Mouse (Mus musculus) heart, embryonic 15.5 days (tissue): Measurements from ENCODE around the gene Tmem147. TPM values are rescaled to one million over a fixed set of nuclear protein-coding genes. Genes with fewer than 3 reads are reported as not detected.

Experiments
- ATAC-seq: fragments of 200-750 bp; cut with Nextera tagmentation; replicated peaks from 2 replicates; pipeline ENCODE4 v1.8.0; 2017; ENCODE audit warnings: low read depth, moderate TSS enrichment; ENCODE audit not compliant: insufficient number of reproducible peaks, insufficient read depth, low FRiP score
- H3K27ac ChIP-seq: fragments of 300-500 bp; sonication (generic); 2 replicates; pipeline ENCODE4 v1.5.1; 2015; ENCODE audit warnings: mild to moderate bottlenecking, inconsistent platforms
- H3K27me3 ChIP-seq: fragments of 300-500 bp; sonication (generic); 2 replicates; pipeline ENCODE4 v1.6.1; 2015; ENCODE audit warnings: inconsistent platforms
- H3K36me3 ChIP-seq: fragments of 300-500 bp; sonication (generic); 2 replicates; pipeline ENCODE4 v1.6.1; 2015; ENCODE audit warnings: mild to moderate bottlenecking, inconsistent platforms
- H3K4me1 ChIP-seq: fragments of 300-500 bp; sonication (generic); replicated peaks from 2 replicates; pipeline ENCODE4 v1.6.1; 2015; ENCODE audit warnings: inconsistent platforms
- H3K4me2 ChIP-seq: fragments of 300-500 bp; sonication (generic); 2 replicates; pipeline ENCODE4 v1.6.1; 2015; ENCODE audit warnings: inconsistent platforms, mild to moderate bottlenecking, moderate library complexity
- H3K4me3 ChIP-seq: fragments of 300-500 bp; sonication (generic); 2 replicates; pipeline ENCODE4 v1.5.1; 2015; ENCODE audit warnings: mild to moderate bottlenecking, inconsistent platforms
- H3K9ac ChIP-seq: fragments of 300-500 bp; sonication (generic); 2 replicates; pipeline ENCODE4 v1.6.1; 2015; ENCODE audit warnings: mild to moderate bottlenecking, inconsistent platforms
- H3K9me3 ChIP-seq: fragments of 300-500 bp; sonication (generic); replicated peaks from 2 replicates; pipeline ENCODE4 v1.6.1; 2016; ENCODE audit warnings: inconsistent platforms
- WGBS: fragments of 180-500 bp; shearing (Covaris S2); methylation state at CpG from one replicate; pipeline ENCODE4 v1.1.7; 2015; ENCODE audit warnings: mixed read lengths; 5-methylcytosine and 5-hydroxymethylcytosine counted together
- polyA plus RNA-seq: library from polyadenylated mRNA; unstranded; fragments of >200 nt; fragmentation: Nextera tagmentation; extraction: Ambion mirVana; gene quantifications from 2 replicates; pipeline ENCODE4 v1.2.1, GENCODE M21; 2015

Tmem147 gene
- polyA plus RNA-seq, 1 experiment from 2014 or later = 167 TPM

DNA sequence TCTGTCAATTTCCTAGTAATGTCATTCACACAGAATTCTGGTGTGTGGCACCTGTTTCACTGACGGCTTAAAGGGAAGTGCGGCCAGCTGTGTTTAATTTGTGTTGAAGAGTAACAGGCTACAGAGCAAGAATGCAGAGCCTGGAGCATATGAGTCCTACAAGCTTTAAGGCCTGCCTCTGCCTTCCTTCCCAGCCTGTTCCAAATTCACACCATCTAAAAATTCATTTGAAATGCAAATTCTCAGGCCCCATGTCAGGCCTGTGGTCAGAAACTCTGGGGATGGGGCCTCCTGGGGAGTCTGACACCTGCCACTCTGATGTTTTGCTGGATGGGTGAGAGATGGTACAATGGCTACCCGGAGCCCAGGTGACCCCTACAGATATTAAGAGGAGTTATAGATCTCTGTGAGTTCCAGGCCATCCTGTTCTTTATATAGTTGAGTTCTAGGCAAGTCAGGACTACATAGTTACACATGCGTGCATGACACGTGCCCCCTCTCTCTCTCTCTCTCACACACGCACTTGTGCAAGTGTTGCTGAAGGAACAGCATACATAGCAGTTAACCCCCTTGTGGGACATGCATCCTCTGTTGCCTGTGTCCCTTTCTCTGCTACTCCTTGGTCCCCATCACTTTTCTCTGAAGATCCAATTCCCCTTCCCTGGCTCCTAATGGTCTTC is 5.9 kb downstream of the Tmem147 start:
- H3K27me3 ChIP-seq = peaks cover 9% of the 10 kb centered on the region; the same call in 1 of the 2 replicates
- H3K27ac ChIP-seq = no peak overlapping the region
- H3K9me3 ChIP-seq = no peaks in the 10 kb centered on the region
- ATAC-seq = no peak
- no peak overlapping the region for H3K4me3 ChIP-seq
- peaks cover 9% of the 10 kb centered on the region for H3K36me3 ChIP-seq
- no peak overlapping the region for H3K9ac ChIP-seq
- H3K4me2 ChIP-seq = no peak overlapping the region
- WGBS = 66% methylated on average over 6 of the region's 6 CpGs
- H3K4me1 ChIP-seq = peaks cover 6% of the 10 kb centered on the region

DNA sequence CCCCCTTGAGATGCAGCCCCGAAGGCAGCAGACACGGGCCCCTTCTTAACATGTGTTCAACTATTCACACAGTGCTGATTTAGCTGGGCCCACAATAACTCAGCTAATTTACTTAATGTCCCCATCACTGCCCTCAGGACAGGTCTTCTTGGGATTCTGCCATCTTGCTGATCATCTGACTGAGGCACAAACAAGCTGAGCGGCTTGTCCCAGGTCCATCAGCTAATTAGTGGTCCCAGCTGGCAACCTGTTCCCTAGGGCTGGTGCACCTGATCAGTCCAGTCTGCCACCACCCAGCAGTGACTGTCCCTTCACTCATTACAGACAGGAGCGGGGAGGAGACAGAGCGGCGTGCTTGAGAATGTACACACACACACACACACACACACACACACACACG is 8.1 kb downstream of the Tmem147 start:
- Histone ChIP-seq H3K27ac (no peak overlapping the region), H3K9me3 (no peaks in the 10 kb centered on the region), H3K4me2 (no peak overlapping the region), H3K4me1 (peaks cover 13% of the 10 kb centered on the region), H3K4me3 (no peak overlapping the region), H3K27me3 (peaks cover 27% of the 10 kb centered on the region), H3K36me3 (no peaks in the 10 kb centered on the region), H3K9ac (no peak overlapping the region)
- no peak for ATAC-seq
- WGBS = 73% methylated on average over 7 of the region's 7 CpGs

DNA sequence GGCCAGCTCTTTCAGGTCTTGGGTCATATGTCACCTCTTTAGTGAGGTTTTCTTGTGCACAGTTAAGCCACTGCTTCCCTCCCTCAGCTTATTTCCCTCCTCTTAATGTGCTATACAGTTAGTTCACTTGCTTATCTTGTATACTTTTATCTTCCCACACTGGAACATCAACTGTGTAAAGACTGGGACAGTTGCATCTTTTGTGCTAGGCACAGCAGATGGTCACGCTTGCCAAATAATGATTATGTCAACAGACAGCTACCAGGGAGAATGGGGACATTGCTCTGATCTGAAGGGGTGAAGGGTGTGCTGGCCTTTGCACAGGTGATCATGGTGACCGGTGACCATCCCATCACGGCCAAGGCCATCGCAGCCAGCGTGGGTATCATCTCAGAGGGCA is 9.7 kb downstream of the Tmem147 start:
- Histone ChIP-seq H3K9me3 (no peaks in the 10 kb centered on the region), H3K27me3 (peaks cover 40% of the 10 kb centered on the region), H3K36me3 (no peaks in the 10 kb centered on the region), H3K4me2 (no peak overlapping the region), H3K9ac (no peak overlapping the region), H3K4me1 (peaks cover 13% of the 10 kb centered on the region), H3K4me3 (no peak overlapping the region), H3K27ac (no peak overlapping the region)
- no peak for ATAC-seq
- WGBS = 96% methylated on average over 5 of the region's 5 CpGs

DNA sequence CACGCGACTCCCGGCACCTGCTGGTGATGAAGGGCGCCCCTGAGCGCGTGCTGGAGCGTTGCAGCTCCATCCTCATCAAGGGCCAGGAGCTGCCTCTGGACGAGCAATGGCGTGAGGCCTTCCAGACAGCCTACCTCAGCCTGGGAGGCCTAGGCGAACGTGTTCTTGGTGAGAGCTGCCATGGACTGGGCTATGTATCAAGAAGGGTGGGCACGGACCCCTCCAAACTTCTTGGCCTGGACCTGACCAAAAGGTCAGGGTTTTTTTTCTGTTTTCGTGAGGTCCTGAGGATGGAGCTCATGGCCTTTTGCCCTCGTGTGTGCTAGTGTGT is 11.7 kb downstream of the Tmem147 start:
- Histone ChIP-seq H3K9ac (no peak overlapping the region), H3K27ac (no peak overlapping the region), H3K4me2 (peak overlapping the region; percentile 64), H3K4me1 (peaks cover 13% of the 10 kb centered on the region), H3K9me3 (no peaks in the 10 kb centered on the region), H3K36me3 (no peaks in the 10 kb centered on the region), H3K4me3 (peak overlapping the region; percentile 35), H3K27me3 (peaks cover 40% of the 10 kb centered on the region)
- no peak; the same call in 1 of the 2 replicates for ATAC-seq
- WGBS = 10% methylated on average over 14 of the region's 14 CpGs

DNA sequence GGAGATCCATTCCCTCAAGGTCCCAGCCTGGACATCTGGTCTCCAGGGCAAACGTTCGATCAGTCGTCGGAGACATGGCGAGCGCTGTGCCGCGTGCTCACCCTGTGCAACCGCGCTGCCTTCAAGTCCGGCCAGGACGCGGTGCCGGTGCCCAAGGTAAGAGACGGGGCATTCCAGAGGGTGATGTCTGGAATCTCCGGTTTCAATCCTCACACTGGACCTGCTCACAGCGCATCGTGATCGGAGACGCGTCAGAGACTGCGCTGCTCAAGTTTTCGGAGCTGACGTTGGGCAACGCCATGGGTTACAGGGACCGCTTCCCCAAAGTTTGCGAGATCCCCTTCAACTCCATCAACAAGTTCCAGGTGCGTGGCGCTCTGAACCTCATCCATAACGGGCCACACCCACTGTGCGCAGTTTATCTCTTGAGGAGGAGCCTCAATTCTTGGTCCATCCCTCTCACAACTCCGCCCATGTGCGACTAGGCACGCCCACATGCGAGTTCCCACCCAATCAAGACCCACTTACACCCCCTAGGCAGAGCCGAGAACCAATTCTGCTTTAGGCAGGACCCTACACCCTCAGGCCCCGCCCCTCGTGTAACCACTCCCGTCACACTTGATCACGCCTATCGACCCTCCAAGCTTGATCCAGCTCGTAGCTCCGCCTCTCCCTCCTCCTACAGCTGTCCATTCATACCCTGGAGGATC is 12.2 kb downstream of the Tmem147 start:
- Histone ChIP-seq H3K4me2 (peak overlapping the region; percentile 64), H3K9ac (no peak overlapping the region), H3K4me3 (peak overlapping the region; percentile 35), H3K4me1 (peaks cover 13% of the 10 kb centered on the region), H3K27me3 (peaks cover 40% of the 10 kb centered on the region), H3K9me3 (no peaks in the 10 kb centered on the region), H3K27ac (no peak overlapping the region), H3K36me3 (no peaks in the 10 kb centered on the region)
- peak; percentile 79 for ATAC-seq
- 4% methylated on average over 43 of the region's 43 CpGs for WGBS

DNA sequence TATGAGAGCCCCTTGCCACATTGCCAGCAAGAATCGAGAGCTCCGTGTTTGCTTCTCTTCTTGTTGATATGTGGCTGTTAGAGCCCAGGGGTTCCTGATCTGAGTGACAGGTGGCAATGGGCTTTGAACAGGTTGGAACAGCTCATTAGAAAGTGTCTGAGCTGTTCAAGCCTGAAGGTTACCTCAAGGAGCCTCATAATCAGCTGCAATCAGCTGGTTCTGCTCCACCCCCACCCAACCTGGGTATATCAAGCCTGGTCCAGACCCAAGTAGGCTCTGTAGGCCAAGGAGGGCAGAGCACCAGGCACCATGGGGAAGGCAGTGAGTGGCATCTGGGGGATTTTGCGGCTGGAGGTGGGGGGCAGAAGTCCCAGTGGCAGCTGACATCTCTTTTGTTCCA is 17.4 kb downstream of the Tmem147 start, which contains the start of gene Atp4a:
TSS of gene Atp4a (plus strand) at position 268 of the 400 bp plus-strand sequence.
- ATAC-seq = no peak
- Histone ChIP-seq H3K4me1 (peaks cover 7% of the 10 kb centered on the region), H3K27me3 (peaks cover 19% of the 10 kb centered on the region), H3K9ac (no peak within 1 kb of the TSS), H3K4me2 (no peak within 1 kb of the TSS), H3K36me3 (no peaks in the 10 kb centered on the region), H3K4me3 (no peak within 1 kb of the TSS), H3K27ac (no peak within 1 kb of the TSS), H3K9me3 (no peaks in the 10 kb centered on the region)
- WGBS = 70% methylated on average over 3 of the region's 3 CpGs

DNA sequence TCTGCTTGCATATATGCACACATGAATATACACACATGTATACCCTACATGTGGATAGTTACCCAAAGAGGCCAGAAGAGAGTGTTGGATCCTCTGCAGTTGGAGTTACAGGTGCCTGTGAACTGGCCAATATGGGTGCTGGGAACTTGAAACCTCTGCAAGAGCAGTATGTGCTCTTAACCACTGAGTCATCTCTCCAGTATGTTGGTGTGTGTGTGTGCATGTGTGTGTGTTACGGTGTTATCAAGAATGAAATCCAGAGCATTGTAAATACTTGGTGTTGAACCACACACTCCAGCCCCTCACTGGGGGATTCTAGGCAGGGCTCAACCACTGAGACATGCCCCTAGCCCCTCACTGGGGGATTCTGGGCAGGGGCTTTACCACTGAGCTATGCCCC is 21.9 kb downstream of the Tmem147 start:
- Histone ChIP-seq H3K27me3 (no peaks in the 10 kb centered on the region; the same call in 1 of the 2 replicates), H3K4me3 (no peak overlapping the region), H3K9me3 (no peaks in the 10 kb centered on the region), H3K9ac (no peak overlapping the region), H3K4me2 (no peak overlapping the region), H3K36me3 (no peaks in the 10 kb centered on the region), H3K4me1 (peaks cover 13% of the 10 kb centered on the region), H3K27ac (peak overlapping the region; percentile 83; the same call in 1 of the 2 replicates)
- ATAC-seq = no peak
- WGBS = 89% methylated on average over 1 of the region's 1 CpGs

DNA sequence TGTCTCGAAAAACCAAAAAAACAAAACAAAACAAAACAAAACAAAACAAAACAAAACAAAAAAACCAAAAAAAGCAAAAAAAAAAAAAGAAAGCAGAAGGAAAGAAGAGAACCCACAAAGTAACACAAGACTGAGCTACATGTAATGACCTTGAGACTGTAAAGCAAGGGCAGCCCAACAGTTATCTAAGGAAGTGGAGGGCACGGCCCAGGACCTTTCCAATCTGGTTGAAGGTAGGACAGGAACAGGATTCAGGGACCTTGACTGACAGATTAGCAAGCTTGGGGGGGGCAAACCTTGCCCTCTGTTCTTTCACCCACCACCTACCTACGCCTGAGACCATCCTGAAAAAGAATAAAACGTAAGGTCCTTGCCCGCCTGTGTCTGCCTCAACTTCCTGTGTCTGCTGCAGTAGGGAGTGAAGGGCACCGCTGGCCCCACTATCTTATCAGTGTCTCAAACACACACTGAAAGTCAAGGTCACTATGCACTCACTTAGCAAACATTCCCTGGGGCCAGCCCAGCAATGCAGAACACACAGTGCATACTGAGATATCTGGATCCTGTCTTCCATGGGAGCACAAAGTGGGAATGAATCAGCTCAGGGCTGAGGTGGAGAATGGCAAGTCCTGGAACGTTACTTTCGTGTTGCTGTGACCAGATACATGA is 23.0 kb downstream of the Tmem147 start:
- WGBS = 30% methylated on average over 8 of the region's 8 CpGs
- no peak overlapping the region for H3K9ac ChIP-seq
- no peak overlapping the region for H3K4me3 ChIP-seq
- H3K27me3 ChIP-seq = no peaks in the 10 kb centered on the region
- H3K27ac ChIP-seq = peak overlapping the region; percentile 83
- no peaks in the 10 kb centered on the region for H3K36me3 ChIP-seq
- peaks cover 13% of the 10 kb centered on the region for H3K4me1 ChIP-seq
- 0 out of 2 replicates have a peak overlapping the region, but pooled peaks have one; percentile 29 for H3K4me2 ChIP-seq
- peak; percentile 88 for ATAC-seq
- no peaks in the 10 kb centered on the region for H3K9me3 ChIP-seq

DNA sequence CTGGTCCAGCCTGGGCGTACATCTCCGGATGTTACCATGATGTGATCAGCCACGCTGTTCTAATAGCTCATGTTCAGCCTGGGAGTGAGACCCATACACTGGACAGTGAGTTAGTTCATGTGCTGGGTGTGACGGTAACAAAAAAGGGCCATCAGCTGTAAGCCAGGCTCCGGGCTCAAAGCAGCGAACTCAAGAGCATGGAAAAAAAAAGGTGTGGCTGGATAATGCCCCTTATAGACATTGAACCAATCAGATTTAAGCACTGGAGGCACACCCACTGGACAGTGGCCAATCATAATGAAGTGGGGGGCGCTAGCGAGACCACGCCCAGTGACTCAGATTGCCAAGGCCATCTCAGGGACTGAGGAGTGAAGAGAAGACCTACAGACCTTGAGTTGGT is 30.8 kb downstream of the Tmem147 start, which contains the start of gene 2200002J24Rik:
TSS of gene 2200002J24Rik (plus strand) at position 338 of the 400 bp plus-strand sequence.
- no peaks in the 10 kb centered on the region for H3K9me3 ChIP-seq
- no peaks in the 10 kb centered on the region for H3K27me3 ChIP-seq
- H3K27ac ChIP-seq = no peak within 1 kb of the TSS; the same call in 1 of the 2 replicates
- no peak within 1 kb of the TSS for H3K4me3 ChIP-seq
- 42% methylated on average over 9 of the region's 9 CpGs for WGBS
- 0 out of 2 replicates have a peak, but pooled peaks have one; percentile 18 for ATAC-seq
- H3K4me2 ChIP-seq = no peak within 1 kb of the TSS
- peaks cover 8% of the 10 kb centered on the region for H3K4me1 ChIP-seq
- no peaks in the 10 kb centered on the region for H3K36me3 ChIP-seq
- no peak within 1 kb of the TSS for H3K9ac ChIP-seq

DNA sequence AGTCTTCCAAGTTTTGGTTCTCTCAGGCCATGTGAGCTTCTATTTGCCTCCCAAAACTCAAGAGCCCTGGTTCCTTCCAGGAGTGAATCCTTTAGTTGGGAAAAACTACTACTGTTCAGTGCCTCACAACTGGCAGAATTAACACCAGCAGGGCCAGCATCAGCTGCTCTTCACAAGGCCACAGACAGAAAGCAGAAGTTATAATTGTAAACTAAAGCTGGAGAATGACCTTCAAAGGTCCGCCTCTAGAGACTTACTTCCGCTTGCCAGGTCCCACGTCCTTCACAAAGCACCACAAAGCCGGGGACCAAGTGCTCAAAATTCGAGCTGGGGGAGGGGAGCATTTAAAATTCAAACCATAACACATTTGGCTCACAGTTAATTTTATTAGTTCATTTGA is 31.2 kb downstream of the Tmem147 start:
- Histone ChIP-seq H3K9me3 (no peaks in the 10 kb centered on the region), H3K4me3 (no peak overlapping the region), H3K9ac (no peak overlapping the region), H3K4me1 (peaks cover 8% of the 10 kb centered on the region), H3K27me3 (no peaks in the 10 kb centered on the region), H3K4me2 (no peak overlapping the region), H3K36me3 (no peaks in the 10 kb centered on the region), H3K27ac (no peak overlapping the region; the same call in 1 of the 2 replicates)
- no peak for ATAC-seq
- 44% methylated on average over 5 of the region's 5 CpGs for WGBS

DNA sequence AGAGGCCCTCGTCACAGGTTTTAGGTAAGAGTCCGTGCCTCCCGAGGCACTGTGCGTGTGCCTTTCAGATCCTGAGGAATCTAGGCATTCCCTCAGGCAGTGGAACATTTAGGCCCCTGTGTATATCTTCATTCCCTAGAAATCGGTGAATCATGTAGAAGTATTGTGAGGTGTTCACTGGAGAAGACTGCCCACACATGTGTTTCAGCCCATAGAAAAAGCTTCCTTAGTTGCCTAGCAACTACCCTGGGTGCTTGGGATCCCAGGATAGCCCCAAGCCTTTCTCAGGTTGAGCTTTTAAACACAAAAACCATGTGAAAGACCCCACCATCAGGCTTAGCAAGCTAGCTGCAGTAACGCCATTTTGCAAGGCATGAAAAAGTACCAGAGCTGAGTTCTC is 41.0 kb downstream of the Tmem147 start:
- H3K36me3 ChIP-seq = no peaks in the 10 kb centered on the region
- H3K27ac ChIP-seq = no peak overlapping the region
- H3K4me3 ChIP-seq = no peak overlapping the region
- H3K27me3 ChIP-seq = no peaks in the 10 kb centered on the region; the same call in 1 of the 2 replicates
- 83% methylated on average over 6 of the region's 6 CpGs for whole genome bisulfite sequencing
- no peaks in the 10 kb centered on the region for H3K9me3 ChIP-seq
- no peak overlapping the region for H3K4me2 ChIP-seq
- ATAC-seq = no peak
- H3K4me1 ChIP-seq = no peaks in the 10 kb centered on the region
- H3K9ac ChIP-seq = no peak overlapping the region
